Mouse (Mus musculus) limb, embryonic 11.5 days (tissue): ENCODE measurements around the gene Abhd16b. TPM values are rescaled to one million over a fixed set of nuclear protein-coding genes. Genes with fewer than 3 reads are reported as not detected.
"Not testable (repeated sequence)": the region's sequence is repeated elsewhere in the genome, so short reads cannot be mapped to it uniquely, and the experiment has no call there.

Experiments used
- ATAC-seq: fragments of 200-750 bp; cut with Nextera tagmentation; 2 replicates; pipeline ENCODE4 v1.8.0; 2017; ENCODE audit warnings: low read depth; ENCODE audit not compliant: insufficient number of reproducible peaks, low FRiP score, low TSS enrichment
- DNase-seq: peaks from one replicate; pipeline ENCODE4 v3.0.0-alpha.2; 2015; ENCODE audit warnings: low spot score
- H3K27ac ChIP-seq: fragments of 300-500 bp; sonication (generic); replicated peaks from 2 replicates; pipeline ENCODE4 v1.5.1; 2014; ENCODE audit warnings: low read depth, mild to moderate bottlenecking, low read length
- H3K27me3 ChIP-seq: fragments of 300-500 bp; sonication (generic); 2 replicates; pipeline ENCODE4 v1.6.1; 2014; ENCODE audit warnings: mild to moderate bottlenecking, low read length, mixed read lengths; ENCODE audit not compliant: control insufficient read depth, insufficient read depth
- H3K36me3 ChIP-seq: fragments of 300-500 bp; sonication (generic); 2 replicates; pipeline ENCODE4 v1.6.1; 2014; ENCODE audit warnings: mild to moderate bottlenecking, low read length, moderate library complexity, mixed read lengths; ENCODE audit not compliant: control insufficient read depth, insufficient read depth
- H3K4me1 ChIP-seq: fragments of 300-500 bp; sonication (generic); 2 replicates; pipeline ENCODE4 v1.6.1; 2014; ENCODE audit warnings: low read length, mixed read lengths; ENCODE audit not compliant: control insufficient read depth, insufficient read depth
- H3K4me2 ChIP-seq: fragments of 300-500 bp; sonication (generic); 2 replicates; pipeline ENCODE4 v1.6.1; 2014; ENCODE audit warnings: low read depth, mild to moderate bottlenecking, moderate library complexity; ENCODE audit not compliant: severe bottlenecking
- H3K4me3 ChIP-seq: fragments of 300-500 bp; sonication (generic); 2 replicates; pipeline ENCODE4 v1.5.1; 2014; ENCODE audit warnings: low read depth, low read length
- H3K9ac ChIP-seq: fragments of 300-500 bp; sonication (generic); 2 replicates; pipeline ENCODE4 v1.6.1; 2014; ENCODE audit warnings: mild to moderate bottlenecking, low read length
- H3K9me3 ChIP-seq: fragments of 300-500 bp; sonication (generic); 2 replicates; pipeline ENCODE4 v1.6.1; 2016; ENCODE audit warnings: low read length; ENCODE audit not compliant: control insufficient read depth
- WGBS: fragments of 180-500 bp; shearing (Covaris S2); extraction: QIAGEN DNeasy Blood & Tissue Kit; methylation state at CpG from one replicate; pipeline ENCODE4 v1.1.7; 2014; 5-methylcytosine and 5-hydroxymethylcytosine counted together
- polyA plus RNA-seq: library from polyadenylated mRNA; unstranded; fragments of >200 nt; fragmentation: Nextera tagmentation; extraction: Ambion mirVana; gene quantifications from 2 replicates; pipeline ENCODE4 v1.2.1, GENCODE M21; 2014

Gene Abhd16b
- polyA plus RNA-seq, 1 experiment from 2014 or later = 0.08 TPM

DNA sequence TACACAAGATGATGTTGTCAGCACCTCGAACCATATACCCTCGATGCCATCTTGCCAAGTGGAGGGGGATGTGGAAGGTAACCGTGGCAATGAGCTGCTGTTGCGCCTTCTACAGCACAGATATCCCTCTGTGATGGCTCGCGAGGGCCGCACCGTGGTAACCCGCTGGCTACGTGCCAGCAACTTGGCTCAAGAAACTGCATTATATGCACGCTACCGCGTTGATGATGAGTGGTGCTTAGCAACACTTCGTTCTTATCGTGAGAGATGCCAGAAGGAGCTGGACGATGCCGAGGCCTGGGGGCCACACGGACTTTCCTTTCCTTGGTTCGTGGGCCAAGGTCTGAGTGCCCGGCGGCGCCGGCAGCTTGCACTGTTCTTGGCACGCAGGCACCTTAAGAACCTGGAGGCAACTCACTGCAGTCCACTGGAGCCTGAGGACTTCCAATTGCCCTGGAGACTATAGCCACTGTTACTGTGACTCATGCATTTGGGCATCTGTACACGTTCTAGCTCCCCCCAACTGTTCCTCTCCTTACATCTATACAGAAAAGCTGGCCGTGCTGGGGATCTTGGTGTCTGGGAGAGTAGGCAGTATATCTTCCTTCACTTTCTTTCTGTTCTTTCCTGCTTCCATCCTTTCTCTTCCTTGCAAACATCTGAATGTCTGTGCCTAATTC is 1.4 kb downstream of the Abhd16b start:
- H3K4me1 ChIP-seq = no peaks in the 10 kb centered on the region; the same call in 1 of the 2 replicates
- no peak overlapping the region for H3K4me2 ChIP-seq
- DNase-seq = no peak
- no peak for ATAC-seq
- no peaks in the 10 kb centered on the region for H3K36me3 ChIP-seq
- no peak overlapping the region for H3K9ac ChIP-seq
- no peaks in the 10 kb centered on the region for H3K9me3 ChIP-seq
- no peaks in the 10 kb centered on the region for H3K27me3 ChIP-seq
- H3K4me3 ChIP-seq = no peak overlapping the region
- no peak overlapping the region for H3K27ac ChIP-seq
- WGBS = 83% methylated on average over 26 of the region's 26 CpGs

DNA sequence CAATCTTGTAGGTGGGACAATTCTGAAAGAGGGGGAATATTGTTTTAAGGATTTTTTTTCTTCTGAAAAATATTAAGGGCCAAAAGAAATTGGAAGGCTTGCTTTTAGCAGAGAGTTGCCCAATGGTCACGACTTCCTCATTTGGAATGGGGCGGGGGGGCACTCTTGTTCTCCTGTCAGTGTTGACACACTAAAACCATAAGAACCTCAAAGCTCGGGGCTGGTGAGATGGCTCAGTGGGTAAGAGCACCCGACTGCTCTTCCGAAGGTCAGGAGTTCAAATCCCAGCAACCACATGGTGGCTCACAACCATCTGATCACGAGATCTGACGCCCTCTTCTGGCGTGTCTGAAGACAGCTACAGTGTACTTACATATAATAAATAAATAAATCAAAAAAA is 2.8 kb downstream of the Abhd16b start:
- not testable (repeated sequence) for H3K4me1 ChIP-seq, H3K9me3 ChIP-seq, H3K4me3 ChIP-seq, H3K9ac ChIP-seq, DNase-seq, H3K27me3 ChIP-seq, H3K4me2 ChIP-seq, H3K36me3 ChIP-seq, ATAC-seq, H3K27ac ChIP-seq
- 66% methylated on average over 8 of the region's 8 CpGs for WGBS

GRCm38 (mm10) chr2:181496281-181496680 is 3.3 kb downstream of the Abhd16b start:
- WGBS = 12% methylated on average over 8 of the region's 8 CpGs

DNA sequence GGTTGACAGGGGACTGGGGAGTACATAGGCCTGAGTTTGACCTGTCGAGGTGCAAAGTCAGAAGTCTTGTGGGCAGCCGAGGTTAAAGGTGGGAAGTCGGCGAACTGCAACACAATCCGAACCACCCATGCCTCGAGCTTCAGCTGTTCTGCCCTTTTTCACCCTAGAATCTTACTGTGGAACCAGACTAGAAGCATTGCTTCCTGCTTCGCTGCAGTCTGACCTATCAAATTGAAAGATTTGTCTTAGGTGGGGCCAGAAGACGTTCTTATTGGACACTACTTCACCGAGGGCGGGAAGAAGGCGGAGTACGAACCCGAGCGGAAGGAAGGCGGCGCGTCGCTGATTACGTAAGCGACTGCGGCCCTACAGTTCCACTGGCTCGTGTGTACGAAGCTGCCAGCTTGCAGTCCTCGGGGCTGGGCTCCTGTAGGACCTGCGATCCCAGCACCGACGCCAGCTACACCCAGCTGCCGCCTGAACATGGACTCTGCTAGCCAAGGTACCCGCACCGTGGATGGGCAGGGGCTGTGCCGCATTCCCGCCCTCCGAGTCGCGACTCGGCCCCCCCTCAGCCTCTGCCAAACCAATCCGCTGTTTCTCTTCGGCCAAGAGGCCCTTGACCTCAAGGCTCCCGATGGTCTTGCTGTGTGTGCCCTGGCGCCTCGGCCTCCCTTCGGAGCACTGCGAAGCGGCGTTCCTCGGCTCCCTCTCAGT is 4.0 kb downstream of the Abhd16b start, which contains the start of gene Tpd52l2:
Gene Tpd52l2 (plus strand): TSS at position 312 of the 717 bp plus-strand sequence.
- ATAC-seq (peak; percentile 96), DNase-seq (peak; percentile 94)
- no peaks in the 10 kb centered on the region for H3K9me3 ChIP-seq
- H3K4me2 ChIP-seq = peak within 1 kb of the TSS; percentile 80
- WGBS = under 1% methylated on average over 44 of the region's 46 CpGs
- peak within 1 kb of the TSS; percentile 97 for H3K4me3 ChIP-seq
- H3K9ac ChIP-seq = peak within 1 kb of the TSS; percentile 91
- no peaks in the 10 kb centered on the region for H3K27me3 ChIP-seq
- no peaks in the 10 kb centered on the region; the same call in 1 of the 2 replicates for H3K4me1 ChIP-seq
- H3K27ac ChIP-seq = peak within 1 kb of the TSS; percentile 81
- peaks cover 1% of the 10 kb centered on the region; the same call in 1 of the 2 replicates for H3K36me3 ChIP-seq

More at GRCm38 (mm10) chr2:181496281-181496680, 3.3 kb downstream of the Abhd16b start:
- Histone ChIP-seq H3K9me3 (no peaks in the 10 kb centered on the region), H3K27me3 (no peaks in the 10 kb centered on the region), H3K36me3 (no peaks in the 10 kb centered on the region), H3K9ac (peak overlapping the region; percentile 5; the same call in 1 of the 2 replicates), H3K4me1 (no peaks in the 10 kb centered on the region; the same call in 1 of the 2 replicates), H3K27ac (0 out of 2 replicates have a peak overlapping the region, but pooled peaks have one; percentile 43), H3K4me3 (peak overlapping the region; percentile 97), H3K4me2 (peak overlapping the region; percentile 67)
- DNase-seq = peak; percentile 80
- peak; percentile 44; the same call in 1 of the 2 replicates for ATAC-seq

GRCm38 (mm10) chr2:181497548-181497875 is 4.5 kb downstream of the Abhd16b start:
- under 1% methylated on average over 12 of the region's 12 CpGs for WGBS
- Histone ChIP-seq H3K27ac (peak overlapping the region; percentile 81), H3K9me3 (no peaks in the 10 kb centered on the region), H3K27me3 (no peaks in the 10 kb centered on the region), H3K9ac (peak overlapping the region; percentile 91), H3K36me3 (peaks cover 6% of the 10 kb centered on the region; the same call in 1 of the 2 replicates), H3K4me2 (peak overlapping the region; percentile 80), H3K4me1 (no peaks in the 10 kb centered on the region; the same call in 1 of the 2 replicates), H3K4me3 (peak overlapping the region; percentile 97)
- peak; percentile 1; the same call in 1 of the 2 replicates for ATAC-seq
- peak; percentile 69 for DNase-seq

- H3K9me3 ChIP-seq = no peaks in the 10 kb centered on the region
- H3K36me3 ChIP-seq = peaks cover 6% of the 10 kb centered on the region; the same call in 1 of the 2 replicates
- H3K4me3 ChIP-seq = no peak overlapping the region
- H3K9ac ChIP-seq = no peak overlapping the region
- no peak for ATAC-seq
- no peak overlapping the region for H3K4me2 ChIP-seq
- no peaks in the 10 kb centered on the region; the same call in 1 of the 2 replicates for H3K4me1 ChIP-seq
- DNase-seq = no peak
- no peaks in the 10 kb centered on the region for H3K27me3 ChIP-seq
- no peak overlapping the region for H3K27ac ChIP-seq
- WGBS = 85% methylated on average over 4 of the region's 4 CpGs
These were observed 5.6 kb downstream of the Abhd16b start for GRCm38 (mm10) chr2:181498644-181499043.

DNA sequence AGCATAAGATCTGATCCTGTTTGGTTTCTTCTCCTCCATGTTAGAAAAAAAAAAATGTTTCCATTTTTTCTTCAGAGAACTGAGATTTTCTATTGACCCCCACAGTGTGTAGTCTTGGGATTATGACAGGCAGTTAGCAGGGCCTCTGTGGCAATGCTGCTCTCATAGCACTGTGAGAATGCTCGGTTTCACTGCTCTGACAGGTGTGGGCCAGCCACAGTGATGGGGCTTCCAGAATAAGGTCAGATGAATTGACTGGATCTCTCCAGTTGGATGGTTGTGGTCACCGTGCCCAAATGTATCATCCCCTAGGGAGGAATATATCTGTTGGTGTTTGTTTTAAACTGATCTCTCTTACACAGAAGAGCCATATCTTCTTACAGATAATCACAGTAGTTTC is 16.2 kb downstream of the Abhd16b start:
- no peaks in the 10 kb centered on the region for H3K27me3 ChIP-seq

DNA sequence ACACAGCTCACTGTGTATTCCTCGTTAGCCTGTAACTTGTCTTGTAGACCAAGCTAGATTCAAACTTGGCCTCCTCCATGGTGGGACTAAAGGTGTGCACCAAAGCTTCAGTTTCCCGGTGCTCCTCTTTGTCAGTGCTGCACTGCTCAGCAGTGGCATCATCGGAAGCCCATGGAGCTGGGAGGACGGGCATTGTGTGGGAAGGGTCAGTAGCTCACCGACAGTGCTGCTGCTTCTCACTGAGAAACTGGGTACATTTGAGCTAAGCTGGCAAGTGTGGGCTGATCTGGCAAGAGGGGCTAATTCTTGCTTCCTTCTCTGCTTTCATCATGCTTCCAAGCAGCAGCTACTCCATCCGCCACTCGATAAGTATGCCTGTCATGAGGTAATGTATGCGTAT is 18.2 kb downstream of the Abhd16b start:
- Histone ChIP-seq H3K4me2 (no peak overlapping the region), H3K27me3 (no peaks in the 10 kb centered on the region), H3K36me3 (peaks cover 26% of the 10 kb centered on the region), H3K4me1 (no peaks in the 10 kb centered on the region), H3K27ac (no peak overlapping the region), H3K4me3 (no peak overlapping the region), H3K9me3 (no peaks in the 10 kb centered on the region), H3K9ac (no peak overlapping the region)
- DNase-seq (no peak), ATAC-seq (no peak)
- 95% methylated on average over 8 of the region's 8 CpGs for WGBS

More for the DNA sequence above, 16.2 kb downstream of the Abhd16b start:
- ATAC-seq = no peak
- Histone ChIP-seq H3K36me3 (peaks cover 21% of the 10 kb centered on the region), H3K4me1 (no peaks in the 10 kb centered on the region), H3K4me2 (no peak overlapping the region), H3K9me3 (no peaks in the 10 kb centered on the region), H3K9ac (no peak overlapping the region), H3K4me3 (no peak overlapping the region), H3K27ac (no peak overlapping the region)
- DNase-seq = no peak
- WGBS = 91% methylated on average over 2 of the region's 2 CpGs
